Mouse (Mus musculus) neural tube, embryonic 11.5 days (tissue): ENCODE measurements around the gene Shc2. TPM values are rescaled to one million over a fixed set of nuclear protein-coding genes. Genes with fewer than 3 reads are reported as not detected.

Source experiments
- ATAC-seq: fragments of 200-750 bp; cut with Nextera tagmentation; 2 replicates; pipeline ENCODE4 v1.8.0; 2017; ENCODE audit warnings: moderate number of reproducible peaks, mild to moderate bottlenecking, moderate TSS enrichment, moderate library complexity; ENCODE audit not compliant: insufficient read depth, low FRiP score, low TSS enrichment
- DNase-seq: peaks from one replicate; pipeline ENCODE4 v3.0.0-alpha.2; 2015; ENCODE audit warnings: low spot score
- H3K27ac ChIP-seq: fragments of 300-500 bp; sonication (generic); 2 replicates; pipeline ENCODE4 v1.5.1; 2014; ENCODE audit warnings: low read depth, mild to moderate bottlenecking, low read length
- H3K27me3 ChIP-seq: fragments of 300-500 bp; sonication (generic); 2 replicates; pipeline ENCODE4 v1.6.1; 2014; ENCODE audit warnings: mild to moderate bottlenecking, low read length, mixed read lengths; ENCODE audit not compliant: control insufficient read depth, insufficient read depth
- H3K36me3 ChIP-seq: fragments of 300-500 bp; sonication (generic); 2 replicates; pipeline ENCODE4 v1.6.1; 2014; ENCODE audit warnings: mild to moderate bottlenecking, low read length, moderate library complexity, mixed read lengths; ENCODE audit not compliant: control insufficient read depth, insufficient read depth
- H3K4me1 ChIP-seq: fragments of 300-500 bp; sonication (generic); 2 replicates; pipeline ENCODE4 v1.6.1; 2014; ENCODE audit warnings: low read length, mixed read lengths; ENCODE audit not compliant: control insufficient read depth, insufficient read depth
- H3K4me2 ChIP-seq: fragments of 300-500 bp; sonication (generic); 2 replicates; pipeline ENCODE4 v1.6.1; 2014; ENCODE audit warnings: low read depth, mild to moderate bottlenecking, moderate library complexity
- H3K4me3 ChIP-seq: fragments of 300-500 bp; sonication (generic); 2 replicates; pipeline ENCODE4 v1.5.1; 2014; ENCODE audit warnings: low read depth, low read length
- H3K9ac ChIP-seq: fragments of 300-500 bp; sonication (generic); 2 replicates; pipeline ENCODE4 v1.6.1; 2014; ENCODE audit warnings: mild to moderate bottlenecking, low read length
- H3K9me3 ChIP-seq: fragments of 300-500 bp; sonication (generic); 2 replicates; pipeline ENCODE4 v1.6.1; 2016; ENCODE audit warnings: low read length; ENCODE audit not compliant: control insufficient read depth
- WGBS: fragments of 180-500 bp; shearing (Covaris S2); extraction: QIAGEN DNeasy Blood & Tissue Kit; methylation state at CpG from one replicate; pipeline ENCODE4 v1.1.7; 2014; 5-methylcytosine and 5-hydroxymethylcytosine counted together
- polyA plus RNA-seq: library from polyadenylated mRNA; unstranded; fragments of >200 nt; fragmentation: Nextera tagmentation; extraction: Ambion mirVana; gene quantifications from 2 replicates; pipeline ENCODE4 v1.2.1, GENCODE M21; 2014

Shc2 gene
- polyA plus RNA-seq, 1 experiment from 2014 or later: 23.1 TPM

- H3K27me3 ChIP-seq: no peaks in the 10 kb centered on the region
- no peaks in the 10 kb centered on the region for H3K36me3 ChIP-seq
- peaks cover 1% of the 10 kb centered on the region for H3K4me1 ChIP-seq
- 86% methylated on average over 17 of the region's 17 CpGs for WGBS
- no peak overlapping the region for H3K9ac ChIP-seq
- H3K4me2 ChIP-seq: no peak overlapping the region
- no peak overlapping the region for H3K27ac ChIP-seq
- DNase-seq: no peak
- no peaks in the 10 kb centered on the region for H3K9me3 ChIP-seq
- no peak for ATAC-seq
- no peak overlapping the region for H3K4me3 ChIP-seq
These were observed 4.5 kb downstream of the Shc2 start for GRCm38 (mm10) chr10:79633006-79633777.

- Histone ChIP-seq H3K27ac (no peak overlapping the region), H3K9ac (no peak overlapping the region), H3K4me3 (no peak overlapping the region), H3K9me3 (no peaks in the 10 kb centered on the region), H3K4me2 (no peak overlapping the region), H3K4me1 (no peaks in the 10 kb centered on the region), H3K27me3 (no peaks in the 10 kb centered on the region), H3K36me3 (no peaks in the 10 kb centered on the region)
- WGBS: 79% methylated on average over 4 of the region's 4 CpGs
- no peak for ATAC-seq
- no peak for DNase-seq
These were observed 6.3 kb downstream of the Shc2 start for GRCm38 (mm10) chr10:79631432-79631831.

- Histone ChIP-seq H3K9ac (no peak overlapping the region), H3K27ac (no peak overlapping the region), H3K36me3 (no peaks in the 10 kb centered on the region), H3K4me3 (no peak overlapping the region), H3K27me3 (no peaks in the 10 kb centered on the region), H3K9me3 (no peaks in the 10 kb centered on the region), H3K4me2 (no peak overlapping the region), H3K4me1 (no peaks in the 10 kb centered on the region)
- ATAC-seq: no peak
- DNase-seq: no peak
- WGBS: 83% methylated on average over 5 of the region's 5 CpGs
These were observed 9.3 kb downstream of the Shc2 start for GRCm38 (mm10) chr10:79628377-79628776.

GRCm38 (mm10) chr10:79626156-79626555 is 11.6 kb downstream of the Shc2 start:
- Histone ChIP-seq H3K9me3 (no peaks in the 10 kb centered on the region), H3K36me3 (no peaks in the 10 kb centered on the region), H3K9ac (no peak overlapping the region), H3K27me3 (no peaks in the 10 kb centered on the region), H3K4me3 (no peak overlapping the region), H3K4me2 (no peak overlapping the region), H3K4me1 (no peaks in the 10 kb centered on the region), H3K27ac (no peak overlapping the region)
- no peak for ATAC-seq
- DNase-seq: no peak
- 84% methylated on average over 10 of the region's 10 CpGs for WGBS

GRCm38 (mm10) chr10:79625398-79625797 is 12.3 kb downstream of the Shc2 start:
- Histone ChIP-seq H3K27me3 (no peaks in the 10 kb centered on the region), H3K36me3 (no peaks in the 10 kb centered on the region), H3K9me3 (no peaks in the 10 kb centered on the region), H3K9ac (no peak overlapping the region), H3K4me2 (no peak overlapping the region), H3K27ac (no peak overlapping the region), H3K4me3 (no peak overlapping the region), H3K4me1 (no peaks in the 10 kb centered on the region)
- DNase-seq (no peak), ATAC-seq (no peak)
- WGBS: 86% methylated on average over 9 of the region's 9 CpGs

- DNase-seq (no peak), ATAC-seq (no peak)
- Histone ChIP-seq H3K36me3 (no peaks in the 10 kb centered on the region), H3K27ac (no peak overlapping the region), H3K27me3 (no peaks in the 10 kb centered on the region), H3K4me1 (no peaks in the 10 kb centered on the region), H3K9me3 (no peaks in the 10 kb centered on the region), H3K9ac (no peak overlapping the region), H3K4me2 (no peak overlapping the region), H3K4me3 (no peak overlapping the region)
- 70% methylated on average over 12 of the region's 12 CpGs for WGBS
These were observed 13.8 kb downstream of the Shc2 start for GRCm38 (mm10) chr10:79623950-79624349.

GRCm38 (mm10) chr10:79616376-79616775 is 21.3 kb downstream of the Shc2 start:
- WGBS: 85% methylated on average over 5 of the region's 5 CpGs
- Histone ChIP-seq H3K36me3 (no peaks in the 10 kb centered on the region), H3K9me3 (no peaks in the 10 kb centered on the region), H3K9ac (no peak overlapping the region), H3K27ac (no peak overlapping the region), H3K4me1 (peaks cover 19% of the 10 kb centered on the region), H3K4me2 (no peak overlapping the region), H3K27me3 (peaks cover 24% of the 10 kb centered on the region), H3K4me3 (no peak overlapping the region)
- DNase-seq (no peak), ATAC-seq (no peak)

- no peak overlapping the region for H3K4me3 ChIP-seq
- 7% methylated on average over 8 of the region's 8 CpGs for WGBS
- no peak overlapping the region for H3K27ac ChIP-seq
- peaks cover 19% of the 10 kb centered on the region for H3K4me1 ChIP-seq
- no peak overlapping the region for H3K4me2 ChIP-seq
- ATAC-seq (no peak), DNase-seq (no peak)
- H3K36me3 ChIP-seq: no peaks in the 10 kb centered on the region
- peaks cover 24% of the 10 kb centered on the region for H3K27me3 ChIP-seq
- no peaks in the 10 kb centered on the region for H3K9me3 ChIP-seq
- H3K9ac ChIP-seq: no peak overlapping the region
These were observed 21.9 kb downstream of the Shc2 start for GRCm38 (mm10) chr10:79615860-79616259.

- Histone ChIP-seq H3K4me3 (no peak overlapping the region), H3K4me2 (no peak overlapping the region), H3K27me3 (peaks cover 24% of the 10 kb centered on the region), H3K36me3 (no peaks in the 10 kb centered on the region), H3K9me3 (no peaks in the 10 kb centered on the region), H3K9ac (no peak overlapping the region), H3K4me1 (peaks cover 19% of the 10 kb centered on the region), H3K27ac (no peak overlapping the region)
- 79% methylated on average over 1 of the region's 1 CpGs for WGBS
- DNase-seq (no peak), ATAC-seq (no peak; the same call in 1 of the 2 replicates)
These were observed 23.4 kb downstream of the Shc2 start for GRCm38 (mm10) chr10:79614305-79614643.
